Mouse (Mus musculus) bone marrow macrophage, adult 2 months (primary cell): Measurements from ENCODE around the gene Abcd3.

Experiments
- CTCF ChIP-seq: IDR thresholded peaks from 2 replicates; pipeline ENCODE4 v1.5.1; 2012; ENCODE audit warnings: low read depth, mild to moderate bottlenecking, low read length, moderate library complexity
- POLR2A ChIP-seq: IDR thresholded peaks from 2 replicates; pipeline ENCODE4 v1.6.1; 2012; ENCODE audit warnings: mild to moderate bottlenecking, low read depth, low read length, borderline replicate concordance

DNA sequence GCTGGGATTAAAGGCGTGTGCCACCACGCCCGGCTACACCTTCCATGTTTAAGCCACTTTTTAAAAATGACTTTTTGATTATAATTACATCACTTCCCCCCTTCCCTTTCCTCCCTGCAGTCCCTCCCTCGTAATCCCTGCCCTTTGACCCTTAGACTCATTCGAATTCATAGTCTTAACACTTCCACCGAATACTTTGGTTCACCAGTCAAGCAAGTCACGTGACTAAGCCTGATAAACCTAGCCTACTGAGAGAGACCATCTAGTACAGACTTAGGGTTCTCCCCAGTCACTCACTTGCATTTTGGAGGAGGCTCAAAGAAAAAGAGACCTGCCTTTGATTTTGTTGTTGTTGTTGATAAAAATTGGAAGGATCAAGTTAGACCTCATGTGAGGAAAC is 79.6 kb downstream of the Abcd3 start:
- no peak for TF ChIP-seq POLR2A
- no peak for TF ChIP-seq CTCF
